Mouse (Mus musculus) kidney, postnatal 0 days (tissue): Measurements from ENCODE around the gene Itsn1. TPM values are rescaled to one million over a fixed set of nuclear protein-coding genes. Genes with fewer than 3 reads are reported as not detected.

Source experiments
- ATAC-seq: fragments of 200-750 bp; cut with Nextera tagmentation; replicated peaks from 2 replicates; pipeline ENCODE4 v1.8.0; 2017; ENCODE audit warnings: low read depth, moderate number of reproducible peaks, moderate TSS enrichment, moderate library complexity; ENCODE audit not compliant: low FRiP score
- DNase-seq: peaks from one replicate; pipeline ENCODE4 v3.0.0-alpha.2; 2016; ENCODE audit warnings: low spot score
- H3K27ac ChIP-seq: fragments of 300-500 bp; sonication (generic); 2 replicates; pipeline ENCODE4 v1.5.1; 2014; ENCODE audit warnings: mild to moderate bottlenecking
- H3K27me3 ChIP-seq: fragments of 300-500 bp; sonication (generic); 2 replicates; pipeline ENCODE4 v1.6.1; 2014; ENCODE audit warnings: low read length, mixed read lengths; ENCODE audit not compliant: insufficient read depth
- H3K36me3 ChIP-seq: fragments of 300-500 bp; sonication (generic); 2 replicates; pipeline ENCODE4 v1.6.1; 2014; ENCODE audit warnings: low read length, mixed read lengths; ENCODE audit not compliant: insufficient read depth
- H3K4me1 ChIP-seq: fragments of 300-500 bp; sonication (generic); replicated peaks from 2 replicates; pipeline ENCODE4 v1.6.1; 2014; ENCODE audit warnings: antibody characterized with exemption, low read length, mixed read lengths; ENCODE audit not compliant: insufficient read depth
- H3K4me2 ChIP-seq: fragments of 300-500 bp; sonication (generic); 2 replicates; pipeline ENCODE4 v1.6.1; 2014; ENCODE audit warnings: mild to moderate bottlenecking, low read length, moderate library complexity, mixed read lengths
- H3K4me3 ChIP-seq: fragments of 300-500 bp; sonication (generic); replicated peaks from 2 replicates; pipeline ENCODE4 v1.5.1; 2014; ENCODE audit warnings: low read depth, low read length
- H3K9ac ChIP-seq: fragments of 300-500 bp; sonication (generic); 2 replicates; pipeline ENCODE4 v1.6.1; 2014; ENCODE audit warnings: low read depth, low read length
- H3K9me3 ChIP-seq: fragments of 300-500 bp; sonication (generic); replicated peaks from 2 replicates; pipeline ENCODE4 v1.6.1; 2016; ENCODE audit warnings: low read length, inconsistent platforms, mixed read lengths
- CTCF ChIP-seq: IDR thresholded peaks from 2 replicates; pipeline ENCODE4 v1.5.1; 2016; ENCODE audit warnings: antibody characterized with exemption, low read depth, mild to moderate bottlenecking, moderate library complexity
- whole genome bisulfite sequencing: fragments of 180-500 bp; shearing (Covaris S2); extraction: QIAGEN DNeasy Blood & Tissue Kit; methylation state at CpG from one replicate; pipeline ENCODE4 v1.1.7; 2014; 5-methylcytosine and 5-hydroxymethylcytosine counted together
- polyA plus RNA-seq: library from polyadenylated mRNA; unstranded; fragments of >200 nt; fragmentation: Nextera tagmentation; extraction: Ambion mirVana; gene quantifications from 2 replicates; pipeline ENCODE4 v1.2.1, GENCODE M21; 2015

Gene Itsn1
- polyA plus RNA-seq, 1 experiment from 2014 or later, result 14.4 TPM

- H3K27ac ChIP-seq, result no peak overlapping the region
- no peak overlapping the region for H3K4me3 ChIP-seq
- DNase-seq, result no peak
- no peak for TF ChIP-seq CTCF
- no peaks in the 10 kb centered on the region for H3K9me3 ChIP-seq
- H3K4me2 ChIP-seq, result no peak overlapping the region
- H3K9ac ChIP-seq, result no peak overlapping the region
- peaks cover 2% of the 10 kb centered on the region; the same call in 1 of the 2 replicates for H3K4me1 ChIP-seq
- H3K36me3 ChIP-seq, result 0 out of 2 replicates have a peak, but pooled peaks cover 10% of the 10 kb centered on the region
- WGBS, result 86% methylated on average over 7 of the region's 7 CpGs
- ATAC-seq, result no peak
- no peaks in the 10 kb centered on the region for H3K27me3 ChIP-seq
These were observed 54.1 kb downstream of the Itsn1 start for GRCm38 (mm10) chr16:91783191-91783590.

- Histone ChIP-seq H3K9me3 (no peaks in the 10 kb centered on the region), H3K27me3 (no peaks in the 10 kb centered on the region), H3K4me1 (peaks cover 2% of the 10 kb centered on the region), H3K9ac (no peak overlapping the region), H3K36me3 (0 out of 2 replicates have a peak, but pooled peaks cover 10% of the 10 kb centered on the region), H3K27ac (no peak overlapping the region), H3K4me3 (no peak overlapping the region), H3K4me2 (no peak overlapping the region)
- no peak for TF ChIP-seq CTCF
- ATAC-seq, result no peak
- WGBS, result 62% methylated on average over 6 of the region's 6 CpGs
- no peak for DNase-seq
These were observed 55.2 kb downstream of the Itsn1 start for GRCm38 (mm10) chr16:91784298-91784697.

GRCm38 (mm10) chr16:91786425-91786824 lies 57.3 kb downstream of the Itsn1 start:
- no peak for TF ChIP-seq CTCF
- no peak overlapping the region for H3K4me2 ChIP-seq
- H3K27ac ChIP-seq, result no peak overlapping the region
- no peak overlapping the region for H3K4me3 ChIP-seq
- DNase-seq (no peak), ATAC-seq (no peak)
- 0 out of 2 replicates have a peak, but pooled peaks cover 10% of the 10 kb centered on the region for H3K36me3 ChIP-seq
- H3K9ac ChIP-seq, result no peak overlapping the region
- peaks cover 2% of the 10 kb centered on the region; the same call in 1 of the 2 replicates for H3K4me1 ChIP-seq
- WGBS, result 65% methylated on average over 10 of the region's 10 CpGs
- no peaks in the 10 kb centered on the region for H3K9me3 ChIP-seq
- no peaks in the 10 kb centered on the region for H3K27me3 ChIP-seq

- no peak overlapping the region for H3K4me2 ChIP-seq
- 0 out of 2 replicates have a peak, but pooled peaks cover 7% of the 10 kb centered on the region for H3K36me3 ChIP-seq
- H3K27ac ChIP-seq, result no peak overlapping the region
- no peak for ATAC-seq
- H3K27me3 ChIP-seq, result no peaks in the 10 kb centered on the region
- WGBS, result 62% methylated on average over 6 of the region's 6 CpGs
- H3K4me1 ChIP-seq, result peaks cover 2% of the 10 kb centered on the region; the same call in 1 of the 2 replicates
- no peaks in the 10 kb centered on the region for H3K9me3 ChIP-seq
- H3K9ac ChIP-seq, result no peak overlapping the region
- TF ChIP-seq CTCF, result no peak
- no peak overlapping the region for H3K4me3 ChIP-seq
- no peak for DNase-seq
These were observed 60.6 kb downstream of the Itsn1 start for GRCm38 (mm10) chr16:91789728-91790127.

- Histone ChIP-seq H3K9ac (no peak overlapping the region), H3K27ac (0 out of 2 replicates have a peak overlapping the region, but pooled peaks have one; percentile 2), H3K9me3 (no peaks in the 10 kb centered on the region), H3K27me3 (no peaks in the 10 kb centered on the region), H3K4me2 (no peak overlapping the region), H3K36me3 (0 out of 2 replicates have a peak, but pooled peaks cover 4% of the 10 kb centered on the region), H3K4me1 (no peaks in the 10 kb centered on the region; the same call in 1 of the 2 replicates), H3K4me3 (no peak overlapping the region)
- 44% methylated on average over 8 of the region's 8 CpGs for WGBS
- peak; percentile 81 for DNase-seq
- ATAC-seq, result no peak
- TF ChIP-seq CTCF, result no peak
These were observed 63.6 kb downstream of the Itsn1 start for GRCm38 (mm10) chr16:91792477-91793196.

- Histone ChIP-seq H3K4me1 (no peaks in the 10 kb centered on the region; the same call in 1 of the 2 replicates), H3K9me3 (no peaks in the 10 kb centered on the region), H3K27ac (no peak overlapping the region), H3K4me2 (no peak overlapping the region), H3K27me3 (no peaks in the 10 kb centered on the region), H3K4me3 (no peak overlapping the region), H3K36me3 (0 out of 2 replicates have a peak, but pooled peaks cover 4% of the 10 kb centered on the region), H3K9ac (no peak overlapping the region)
- TF ChIP-seq CTCF, result no peak
- no peak for DNase-seq
- 84% methylated on average over 13 of the region's 13 CpGs for WGBS
- ATAC-seq, result no peak
These were observed 64.6 kb downstream of the Itsn1 start for GRCm38 (mm10) chr16:91793507-91794278.
